ENCODE assay signal across 18 mouse cellular contexts in genomic region chr5:93040095-93040494, GRCm38 (mm10). TPM values are rescaled to one million over a fixed set of nuclear protein-coding genes. Genes with fewer than 3 reads are reported as not detected.
DNase-seq lines count a peak whose midpoint lies in the region; ATAC-seq and TF ChIP-seq lines count a peak whose summit lies in the region.
"Had no signal": no experiment of that assay in that cellular context is flagged by ENCODE, and none has a peak within 500 bp of the region (broad histone marks: within the 10 kb centered on the region; RNA-seq: fewer than 3 reads in every experiment).

No protein-coding gene starts in this region.

- TF ChIP-seq POLR2A in ES-Bruce4 (IDR thresholded peaks at IDR 0.05; ENCODE audit: insufficient read depth, low read length): no peak

- H3K4me2 ChIP-seq in liver, embryonic 13.5 days: no peak overlapping the region
- H3K4me2 ChIP-seq: heart, embryonic 12.5 days; midbrain, embryonic 13.5 days had no signal

- DNase-seq in cerebellum, postnatal 25 days: peak; percentile 18 to 43
- no peak for DNase-seq in cerebellum, postnatal 36 days
- peak; percentile 87 to 88 for DNase-seq in kidney, adult 8-10 months
- DNase-seq in liver, embryonic 13.5 days: no peak
- no peak for DNase-seq in T-cell, adult 2 months (ENCODE audit: low spot score)
- DNase-seq in layer of hippocampus, postnatal 25 days (ENCODE audit: extremely low spot score in 1 of 2, low spot score in 1 of 2): no peak
- DNase-seq: adrenal gland, postnatal 14 days; gastrocnemius, postnatal 25 days; heart, postnatal 36 days; layer of hippocampus, adult 9-11 months; lung, adult 2 months; thymus, adult 18-20 months had no signal

- no peak overlapping the region for H3K9ac ChIP-seq in ES-Bruce4 (ENCODE audit: low read depth, poor library complexity, severe bottlenecking)
- H3K9ac ChIP-seq in liver, embryonic 13.5 days: no peak overlapping the region
- H3K9ac ChIP-seq: heart, embryonic 12.5 days; midbrain, embryonic 13.5 days had no signal

- TF ChIP-seq CTCF in ES-Bruce4 (IDR thresholded peaks at IDR 0.05; ENCODE audit: low read depth, low read length): no peak

- no peaks in the 10 kb centered on the region for H3K9me3 ChIP-seq in ES-Bruce4 (replicated peaks; ENCODE audit: control insufficient read depth, insufficient read depth, low read length, poor library complexity, severe bottlenecking)
- H3K9me3 ChIP-seq in liver, embryonic 13.5 days (replicated peaks): no peaks in the 10 kb centered on the region
- H3K9me3 ChIP-seq: heart, embryonic 12.5 days; midbrain, embryonic 13.5 days had no signal

- ATAC-seq in liver, embryonic 13.5 days (ENCODE audit: low read depth): peak; percentile 38; the same call in 1 of the 2 replicates
- ATAC-seq in megakaryocyte progenitor cell, adult 5-6 weeks (replicated peaks; ENCODE audit: poor library complexity): no peak
- ATAC-seq: hindbrain, embryonic 16.5 days; midbrain, embryonic 13.5 days had no signal

- H3K4me3 ChIP-seq in ES-Bruce4 (ENCODE audit: low read depth, low read length): no peak overlapping the region
- H3K4me3 ChIP-seq in liver, embryonic 13.5 days (replicated peaks): no peak overlapping the region
- H3K4me3 ChIP-seq: heart, embryonic 12.5 days; midbrain, embryonic 13.5 days had no signal

- TF ChIP-seq EP300 in ES-Bruce4 (IDR thresholded peaks at IDR 0.05; ENCODE audit: insufficient read depth, low read depth, low read length): peak; percentile 32; the same call in 1 of the 2 replicates

- H3K27ac ChIP-seq in ES-Bruce4 (ENCODE audit: insufficient read depth, low read length): no peak overlapping the region
- H3K27ac ChIP-seq in liver, embryonic 13.5 days: no peak overlapping the region
- H3K27ac ChIP-seq: macrophage; midbrain, embryonic 13.5 days had no signal

- no peaks in the 10 kb centered on the region for H3K36me3 ChIP-seq in ES-Bruce4 (ENCODE audit: control insufficient read depth, insufficient read depth, low read length, poor library complexity, severe bottlenecking)
- no peaks in the 10 kb centered on the region for H3K36me3 ChIP-seq in liver, embryonic 13.5 days
- H3K36me3 ChIP-seq: heart, embryonic 12.5 days; midbrain, embryonic 13.5 days had no signal

- WGBS in liver, embryonic 13.5 days (ENCODE audit: insufficient replicate concordance): 8% methylated on average over 5 of the region's 5 CpGs

- peaks cover 3% of the 10 kb centered on the region for H3K4me1 ChIP-seq in ES-Bruce4 (ENCODE audit: control insufficient read depth, insufficient read depth, low read length)
- H3K4me1 ChIP-seq in liver, embryonic 13.5 days (replicated peaks): peaks cover 11% of the 10 kb centered on the region

- peaks cover 10% of the 10 kb centered on the region; the same call in 1 of the 2 replicates for H3K27me3 ChIP-seq in ES-Bruce4 (ENCODE audit: control insufficient read depth, insufficient read depth, low read length, poor library complexity, severe bottlenecking)
- peaks cover 43% of the 10 kb centered on the region for H3K27me3 ChIP-seq in liver, embryonic 13.5 days

RNA-seq across cellular contexts. Expression of gene Sowahb, which starts 4.7 kb away (rescaled TPM):
- polyA plus RNA-seq in ES-Bruce4 (2011; ENCODE audit: insufficient read depth, insufficient read length, low read depth, missing spikeins): 5.3 and 6.5 TPM in 2 replicates
- polyA plus RNA-seq in liver, embryonic 13.5 days (2015; fragmentation: Nextera tagmentation; extraction: Ambion mirVana): 0.20 and 0.39 TPM in 2 replicates
- 1 to 10 TPM; 1.4 to 2.1 TPM for total RNA-seq in layer of hippocampus, postnatal 25 days (2021)
- not detected in 2 replicates for total RNA-seq in megakaryocyte progenitor cell, adult 5-6 weeks (2015)
- not detected in 2 replicates for total RNA-seq in megakaryocyte progenitor cell, adult 5-6 weeks (2017)
- total RNA-seq: gastrocnemius, postnatal 25 days had no signal
- polyA plus RNA-seq: hindbrain, embryonic 16.5 days; macrophage; midbrain, embryonic 13.5 days had no signal

RNA-seq across cellular contexts. Expression of gene Sept11, which starts 53.1 kb away (rescaled TPM):
- 187 and 194 TPM in 2 replicates for polyA plus RNA-seq in ES-Bruce4 (2011; ENCODE audit: insufficient read depth, insufficient read length, low read depth, missing spikeins)
- 28.7 and 36.1 TPM in 2 replicates for polyA plus RNA-seq in liver, embryonic 13.5 days (2015; fragmentation: Nextera tagmentation; extraction: Ambion mirVana)
- 100 to 1,000 TPM in 1 of 2 experiments, 10 to 100 TPM in 1; 98.9 to 113 TPM for total RNA-seq in layer of hippocampus, postnatal 25 days (2021)
- total RNA-seq in megakaryocyte progenitor cell, adult 5-6 weeks (2015): 63.7 and 70.3 TPM in 2 replicates
- total RNA-seq in megakaryocyte progenitor cell, adult 5-6 weeks (2017): 63.4 and 69.0 TPM in 2 replicates

Comparison
In these comparisons a context has a peak if more than half of its experiments do, and no peak if none do; other contexts are left out.
1. DNase-seq: peak in cerebellum, postnatal 25 days (2 of 2) and kidney, adult 8-10 months (2 of 2); none in cerebellum, postnatal 36 days (0 of 2), liver, embryonic 13.5 days (single experiment), T-cell, adult 2 months (single experiment) and layer of hippocampus, postnatal 25 days (0 of 2).